Mouse (Mus musculus): ENCODE results near the gene Hpn. TPM values are rescaled to one million over a fixed set of nuclear protein-coding genes. Genes with fewer than 3 reads are reported as not detected.

Hpn gene
- polyA plus RNA-seq, 1 experiment from 2014 or later: 17.4 TPM

- peak; percentile 4; the same call in 1 of the 2 replicates for ATAC-seq (ENCODE audit: low read depth)
- peaks cover 39% of the 10 kb centered on the region for H3K4me1 ChIP-seq (replicated peaks; ENCODE audit: control insufficient read depth, insufficient read depth, low read length)
- 3% methylated on average over 34 of the region's 34 CpGs for WGBS
- peak overlapping the region; percentile 38 for H3K4me2 ChIP-seq (ENCODE audit: low read depth, low read length)
- peak overlapping the region; percentile 18 for H3K4me3 ChIP-seq (ENCODE audit: low read length)
- peaks cover 41% of the 10 kb centered on the region for H3K27me3 ChIP-seq (ENCODE audit: control insufficient read depth, insufficient read depth, low read depth, low read length)
- no peaks in the 10 kb centered on the region for H3K36me3 ChIP-seq (ENCODE audit: control insufficient read depth, insufficient read depth, low read length)
- no peak overlapping the region for H3K9ac ChIP-seq (ENCODE audit: low read length)
- no peak overlapping the region for H3K27ac ChIP-seq (ENCODE audit: low read length)
- no peaks in the 10 kb centered on the region for H3K9me3 ChIP-seq (ENCODE audit: control insufficient read depth, low read length)
Measured at GRCm38 (mm10) chr7:31052636-31053434, 62.3 kb downstream of the Hpn start.

- Histone ChIP-seq H3K9ac (ENCODE audit: low read length) (no peak overlapping the region), H3K9me3 (ENCODE audit: control insufficient read depth, low read length) (no peaks in the 10 kb centered on the region), H3K4me2 (ENCODE audit: low read depth, low read length) (peak overlapping the region; percentile 38), H3K4me1 (replicated peaks; ENCODE audit: control insufficient read depth, insufficient read depth, low read length) (peaks cover 39% of the 10 kb centered on the region), H3K27me3 (ENCODE audit: control insufficient read depth, insufficient read depth, low read depth, low read length) (peaks cover 41% of the 10 kb centered on the region), H3K36me3 (ENCODE audit: control insufficient read depth, insufficient read depth, low read length) (no peaks in the 10 kb centered on the region), H3K4me3 (ENCODE audit: low read length) (peak overlapping the region; percentile 18), H3K27ac (ENCODE audit: low read length) (no peak overlapping the region)
- no peak for ATAC-seq (ENCODE audit: low read depth)
- WGBS: 5% methylated on average over 22 of the region's 22 CpGs
Measured at GRCm38 (mm10) chr7:31052251-31052635, 62.8 kb downstream of the Hpn start.

DNA sequence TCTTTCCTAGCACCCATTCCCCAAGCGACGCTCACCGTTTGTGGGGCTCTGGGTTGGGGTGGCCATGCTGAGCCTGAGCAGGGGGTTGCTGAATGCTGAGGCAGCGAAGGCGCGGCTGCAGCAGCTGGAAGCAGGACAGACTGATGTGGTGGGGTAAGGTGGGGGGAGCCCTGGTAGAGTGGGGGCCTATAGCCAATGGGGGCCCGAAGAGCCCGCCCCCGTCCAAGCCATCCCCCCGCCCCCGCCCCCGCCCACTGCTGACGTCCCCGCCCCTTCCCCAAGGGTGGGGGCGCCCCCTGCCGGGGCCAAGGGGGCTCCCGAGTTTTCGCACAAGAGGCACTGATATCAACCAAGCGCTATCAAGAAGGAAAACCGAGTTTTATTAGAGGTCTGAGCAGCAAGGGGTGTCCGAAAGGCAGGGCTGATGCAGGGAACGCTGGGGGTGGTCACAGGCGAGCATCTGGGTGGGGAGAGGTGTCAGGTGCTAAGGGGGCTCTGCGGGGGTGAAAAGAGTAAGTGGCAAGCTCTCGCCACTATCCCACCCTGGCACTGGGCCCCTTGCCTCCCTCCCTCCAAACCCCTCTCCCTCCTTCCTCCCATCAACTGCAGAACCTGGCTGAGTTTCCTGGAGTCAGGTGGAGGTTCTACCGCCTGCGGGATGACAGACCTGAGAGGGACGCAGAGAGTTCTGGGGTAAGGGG lies 63.6 kb downstream of the Hpn start, which contains the start of gene Fxyd7:
TSS of gene Fxyd7 (minus strand) at position 147 of the 701 bp plus-strand sequence.
- H3K4me2 ChIP-seq (ENCODE audit: low read depth, low read length): peak within 1 kb of the TSS; percentile 38
- no peak within 1 kb of the TSS for H3K27ac ChIP-seq (ENCODE audit: low read length)
- H3K27me3 ChIP-seq (ENCODE audit: control insufficient read depth, insufficient read depth, low read depth, low read length): peaks cover 41% of the 10 kb centered on the region
- ATAC-seq (ENCODE audit: low read depth): no peak
- peak within 1 kb of the TSS; percentile 18; the same call in 1 of the 2 replicates for H3K4me3 ChIP-seq (ENCODE audit: low read length)
- no peaks in the 10 kb centered on the region for H3K9me3 ChIP-seq (ENCODE audit: control insufficient read depth, low read length)
- peaks cover 39% of the 10 kb centered on the region for H3K4me1 ChIP-seq (replicated peaks; ENCODE audit: control insufficient read depth, insufficient read depth, low read length)
- no peak within 1 kb of the TSS; the same call in 1 of the 2 replicates for H3K9ac ChIP-seq (ENCODE audit: low read length)
- H3K36me3 ChIP-seq (ENCODE audit: control insufficient read depth, insufficient read depth, low read length): no peaks in the 10 kb centered on the region
- 3% methylated on average over 26 of the region's 28 CpGs for WGBS

- Histone ChIP-seq H3K9ac (ENCODE audit: low read length) (no peak overlapping the region), H3K4me3 (ENCODE audit: low read length) (peak overlapping the region; percentile 1; the same call in 1 of the 2 replicates), H3K27me3 (ENCODE audit: control insufficient read depth, insufficient read depth, low read depth, low read length) (peaks cover 41% of the 10 kb centered on the region), H3K4me2 (ENCODE audit: low read depth, low read length) (peak overlapping the region; percentile 28; the same call in 1 of the 2 replicates), H3K9me3 (ENCODE audit: control insufficient read depth, low read length) (no peaks in the 10 kb centered on the region), H3K4me1 (replicated peaks; ENCODE audit: control insufficient read depth, insufficient read depth, low read length) (peaks cover 37% of the 10 kb centered on the region), H3K27ac (ENCODE audit: low read length) (no peak overlapping the region), H3K36me3 (ENCODE audit: control insufficient read depth, insufficient read depth, low read length) (no peaks in the 10 kb centered on the region)
- 2% methylated on average over 9 of the region's 9 CpGs for WGBS
- ATAC-seq (ENCODE audit: low read depth): no peak
Measured at GRCm38 (mm10) chr7:31050921-31051320, 64.2 kb downstream of the Hpn start.

DNA sequence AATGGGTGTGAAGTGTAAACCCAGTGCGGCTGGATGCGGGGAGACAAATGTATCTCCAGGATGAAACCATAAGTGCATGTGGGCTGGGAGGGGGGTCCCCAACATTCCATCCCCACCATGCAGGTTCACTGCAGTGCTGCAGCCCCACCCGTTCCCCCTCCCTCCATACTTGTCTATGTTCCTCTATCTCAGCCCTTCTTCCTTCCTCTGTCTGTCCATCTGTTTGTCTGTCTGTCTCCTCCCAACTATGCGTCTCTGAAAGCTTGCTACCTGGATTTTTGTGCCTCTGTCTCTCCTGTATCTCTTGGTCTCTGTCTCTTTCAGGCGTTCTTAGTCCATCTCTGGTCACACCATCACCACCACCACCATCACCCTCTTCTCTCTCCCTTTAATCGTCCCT lies 64.6 kb downstream of the Hpn start:
- Histone ChIP-seq H3K4me2 (ENCODE audit: low read depth, low read length) (no peak overlapping the region; the same call in 1 of the 2 replicates), H3K4me1 (replicated peaks; ENCODE audit: control insufficient read depth, insufficient read depth, low read length) (peaks cover 36% of the 10 kb centered on the region), H3K27ac (ENCODE audit: low read length) (no peak overlapping the region), H3K9ac (ENCODE audit: low read length) (no peak overlapping the region; the same call in 1 of the 2 replicates), H3K36me3 (ENCODE audit: control insufficient read depth, insufficient read depth, low read length) (no peaks in the 10 kb centered on the region), H3K4me3 (ENCODE audit: low read length) (no peak overlapping the region), H3K27me3 (ENCODE audit: control insufficient read depth, insufficient read depth, low read depth, low read length) (peaks cover 41% of the 10 kb centered on the region), H3K9me3 (ENCODE audit: control insufficient read depth, low read length) (no peaks in the 10 kb centered on the region)
- no peak for ATAC-seq (ENCODE audit: low read depth)
- 2% methylated on average over 6 of the region's 6 CpGs for WGBS

- no peak for ATAC-seq (ENCODE audit: low read depth)
- Histone ChIP-seq H3K27ac (ENCODE audit: low read length) (no peak overlapping the region), H3K9ac (ENCODE audit: low read length) (no peak overlapping the region; the same call in 1 of the 2 replicates), H3K4me2 (ENCODE audit: low read depth, low read length) (peak overlapping the region; percentile 36), H3K27me3 (ENCODE audit: control insufficient read depth, insufficient read depth, low read depth, low read length) (peaks cover 44% of the 10 kb centered on the region), H3K9me3 (ENCODE audit: control insufficient read depth, low read length) (no peaks in the 10 kb centered on the region), H3K4me3 (ENCODE audit: low read length) (peak overlapping the region; percentile 8; the same call in 1 of the 2 replicates), H3K36me3 (ENCODE audit: control insufficient read depth, insufficient read depth, low read length) (no peaks in the 10 kb centered on the region), H3K4me1 (replicated peaks; ENCODE audit: control insufficient read depth, insufficient read depth, low read length) (peaks cover 33% of the 10 kb centered on the region)
- WGBS: under 1% methylated on average over 10 of the region's 15 CpGs
Measured at GRCm38 (mm10) chr7:31049846-31050281, 65.2 kb downstream of the Hpn start.

DNA sequence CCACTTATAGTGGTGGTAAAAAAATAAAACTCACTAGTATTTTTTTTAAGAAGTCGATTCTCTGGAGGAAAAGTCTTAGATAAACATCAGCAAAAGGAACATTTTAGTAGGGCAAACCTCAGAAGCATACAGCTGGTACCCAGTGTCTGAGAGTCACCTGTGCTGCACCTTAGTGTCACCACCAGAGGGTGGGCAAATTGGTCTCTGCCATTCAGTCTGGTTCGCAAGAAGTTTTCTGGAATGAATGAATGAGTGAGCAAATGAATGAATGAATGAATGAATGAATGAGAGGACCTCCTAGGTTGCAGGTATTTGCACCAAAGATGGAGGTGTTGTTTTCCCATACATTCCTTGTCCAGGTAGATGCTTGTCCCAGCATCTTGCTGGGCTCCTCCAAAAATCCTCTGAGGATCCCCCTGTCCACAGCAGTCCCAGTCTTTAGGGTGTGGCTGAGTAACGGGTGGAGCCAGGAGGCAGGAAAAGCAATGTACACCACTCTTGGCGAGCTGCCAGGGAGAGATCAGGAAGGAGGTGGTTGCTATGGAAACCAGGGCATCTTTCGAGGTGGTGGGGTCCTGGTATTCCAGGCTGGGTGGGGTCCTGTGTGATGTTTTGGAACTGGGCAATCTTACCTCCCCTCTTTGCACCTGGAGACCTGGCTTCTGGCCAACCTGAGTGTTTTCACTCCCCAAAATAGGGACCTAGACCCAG lies 65.8 kb downstream of the Hpn start:
- peak overlapping the region; percentile 36; the same call in 1 of the 2 replicates for H3K4me2 ChIP-seq (ENCODE audit: low read depth, low read length)
- no peaks in the 10 kb centered on the region for H3K36me3 ChIP-seq (ENCODE audit: control insufficient read depth, insufficient read depth, low read length)
- 19% methylated on average over 5 of the region's 5 CpGs for WGBS
- H3K4me1 ChIP-seq (replicated peaks; ENCODE audit: control insufficient read depth, insufficient read depth, low read length): peaks cover 31% of the 10 kb centered on the region
- no peak overlapping the region for H3K9ac ChIP-seq (ENCODE audit: low read length)
- H3K9me3 ChIP-seq (ENCODE audit: control insufficient read depth, low read length): no peaks in the 10 kb centered on the region
- H3K27ac ChIP-seq (ENCODE audit: low read length): no peak overlapping the region
- H3K4me3 ChIP-seq (ENCODE audit: low read length): no peak overlapping the region
- peaks cover 44% of the 10 kb centered on the region for H3K27me3 ChIP-seq (ENCODE audit: control insufficient read depth, insufficient read depth, low read depth, low read length)
- ATAC-seq (ENCODE audit: low read depth): no peak
